Mouse (Mus musculus): ENCODE results near the gene Mocs2.

The Mocs2 gene

GRCm38 (mm10) chr13:114817751-114818360, at the start of gene Mocs2:
Gene Mocs2 (plus strand): TSS chr13:114818236.
- peak; percentile 96 for DNase-seq (ENCODE audit: low spot score)

DNA sequence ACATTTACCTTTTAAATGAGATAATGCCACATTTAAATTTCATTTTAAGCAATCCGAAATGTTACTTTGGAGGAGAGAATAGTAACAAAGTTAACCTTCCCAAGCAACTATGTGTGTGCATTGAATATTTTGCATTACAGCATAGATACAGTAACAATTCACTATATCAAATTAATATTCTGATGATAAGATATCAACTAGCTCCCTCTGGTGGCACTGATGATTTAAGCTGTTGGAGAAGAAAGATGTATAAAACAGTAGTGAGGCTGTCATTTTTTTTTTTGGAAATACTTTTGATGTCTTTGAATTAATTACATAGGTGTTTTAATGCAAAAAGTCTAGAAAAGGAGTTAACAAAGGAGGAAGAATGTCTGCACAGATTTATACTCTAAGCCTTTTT, 26.5 kb upstream of the Mocs2 start:
- DNase-seq (ENCODE audit: low spot score): peak; percentile 64

DNA sequence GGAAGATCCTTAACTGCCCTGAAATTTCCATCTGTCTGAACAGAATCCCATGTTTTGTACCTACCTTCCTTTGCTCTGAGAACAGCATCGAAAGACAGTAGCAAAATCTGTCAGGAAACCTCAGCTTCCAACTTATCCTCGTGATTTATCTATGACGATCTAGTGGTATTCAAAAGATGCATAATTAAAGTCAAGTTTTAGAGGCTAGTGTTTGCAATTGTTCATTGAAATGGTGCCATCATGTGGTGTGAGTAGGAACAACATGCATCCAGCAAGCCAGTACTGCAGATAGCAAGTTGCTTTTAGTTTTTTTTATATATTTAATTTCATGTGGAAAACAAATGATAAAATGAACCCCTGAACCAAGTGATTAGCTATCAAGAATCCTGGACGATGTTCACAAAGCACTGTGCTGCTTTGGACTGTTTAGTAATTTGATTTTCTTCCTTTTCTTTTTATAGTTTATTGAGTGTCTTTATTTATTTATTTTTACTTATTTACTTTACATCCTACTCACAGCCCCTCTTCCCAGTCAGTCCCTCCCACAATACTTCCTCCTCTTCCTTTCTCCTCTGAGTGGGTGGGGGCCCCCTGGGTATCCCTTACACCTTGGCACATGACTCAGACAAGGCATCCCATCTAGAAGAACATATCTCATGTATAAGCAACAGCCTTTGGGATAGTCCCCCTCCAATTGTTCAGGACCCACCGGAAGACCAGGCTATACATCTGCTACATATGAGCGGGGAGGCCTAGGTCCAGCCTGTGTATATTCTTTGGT, 24.6 kb upstream of the Mocs2 start:
- DNase-seq (ENCODE audit: low spot score): peak; percentile 73

GRCm38 (mm10) chr13:114801857-114802256, 16.2 kb upstream of the Mocs2 start:
- DNase-seq (ENCODE audit: low spot score): no peak

DNA sequence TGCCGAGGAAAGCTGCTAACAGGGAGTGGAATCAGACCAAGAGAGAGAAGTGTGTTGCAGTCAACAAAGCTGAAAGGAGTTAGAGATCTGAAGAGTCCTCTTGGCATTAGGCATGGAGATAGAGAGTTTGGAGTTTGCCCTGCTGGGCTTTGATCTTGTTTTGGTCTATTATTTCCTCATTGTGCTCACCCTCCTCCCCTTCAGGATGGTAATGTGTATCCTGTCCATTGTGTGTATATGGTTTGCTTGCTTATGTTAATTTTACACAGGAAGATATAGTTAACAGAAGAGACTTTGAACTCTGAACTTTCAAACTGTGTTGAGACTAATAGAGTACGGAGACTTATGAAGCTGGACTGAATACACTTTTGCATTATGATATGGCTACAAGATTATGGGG, 15.1 kb upstream of the Mocs2 start:
- no peak for DNase-seq (ENCODE audit: low spot score)

DNA sequence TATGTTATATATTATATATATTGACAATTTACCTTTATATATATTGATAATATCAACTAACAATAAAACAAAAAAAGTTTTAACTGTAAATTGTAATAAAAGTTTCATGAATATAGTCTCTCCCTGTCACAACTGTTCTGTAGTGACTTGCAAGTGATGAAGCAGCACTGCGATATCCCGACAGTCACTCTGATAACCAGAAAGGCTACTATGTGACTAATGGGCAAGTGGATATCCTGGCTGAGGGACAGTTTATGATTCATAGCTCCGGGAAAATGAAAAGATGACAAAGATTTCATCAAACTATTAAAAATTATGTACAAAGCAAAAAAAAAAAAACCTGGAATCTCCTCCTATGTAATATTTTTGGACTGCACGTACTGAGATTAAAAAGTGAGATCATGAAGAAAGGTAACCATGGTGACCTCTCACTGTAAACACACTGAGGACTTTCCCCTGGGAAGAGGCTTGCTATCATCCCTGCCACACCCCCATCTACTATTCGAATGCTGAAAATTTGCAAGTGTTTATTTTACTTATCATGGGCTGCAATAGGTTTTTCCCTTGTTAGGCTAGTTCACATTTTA, 8.3 kb upstream of the Mocs2 start:
- no peak for DNase-seq (ENCODE audit: low spot score)

GRCm38 (mm10) chr13:114818513-114818912, 477 bp downstream of the Mocs2 start:
- peak; percentile 72 for DNase-seq (ENCODE audit: low spot score)

GRCm38 (mm10) chr13:114822871-114823270, 4.8 kb downstream of the Mocs2 start:
- no peak for DNase-seq (ENCODE audit: low spot score)

- no peak for DNase-seq (ENCODE audit: low spot score)
These were observed 7.4 kb downstream of the Mocs2 start for GRCm38 (mm10) chr13:114825377-114825855.

DNA sequence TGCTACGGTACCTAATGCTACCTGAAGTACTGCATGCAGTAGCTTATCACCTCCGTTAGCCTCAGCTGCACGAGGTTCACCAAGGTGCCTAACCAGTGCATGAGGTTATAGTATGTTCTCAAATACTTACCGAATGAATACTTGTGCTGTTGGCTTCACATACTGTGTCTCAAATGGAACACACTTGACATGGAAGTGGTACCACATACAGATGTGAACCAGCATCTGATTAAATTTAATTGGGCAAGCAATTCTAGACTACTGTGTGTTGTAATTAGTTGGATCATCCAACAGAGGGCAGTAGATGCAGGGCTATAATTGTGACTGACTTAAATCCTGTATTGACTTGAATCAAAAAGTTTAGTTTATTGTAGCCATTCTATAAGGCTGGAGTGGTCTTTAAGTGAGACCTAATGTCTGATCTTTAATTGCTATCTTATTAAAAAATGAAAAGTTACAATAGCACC, 13.4 kb downstream of the Mocs2 start:
- peak; percentile 55 for DNase-seq (ENCODE audit: low spot score)

- DNase-seq (ENCODE audit: low spot score): no peak
These were observed 14.7 kb downstream of the Mocs2 start for GRCm38 (mm10) chr13:114832761-114833160.

GRCm38 (mm10) chr13:114833351-114833750, 15.3 kb downstream of the Mocs2 start:
- no peak for DNase-seq (ENCODE audit: low spot score)

- DNase-seq (ENCODE audit: low spot score): no peak
These were observed 16.5 kb downstream of the Mocs2 start for GRCm38 (mm10) chr13:114834580-114834979.

- DNase-seq (ENCODE audit: low spot score): no peak
These were observed 19.0 kb downstream of the Mocs2 start for GRCm38 (mm10) chr13:114837061-114837460.

GRCm38 (mm10) chr13:114838535-114838990, 20.5 kb downstream of the Mocs2 start:
- peak; percentile 91 for DNase-seq (ENCODE audit: low spot score)

- no peak for DNase-seq (ENCODE audit: low spot score)
These were observed 21.1 kb downstream of the Mocs2 start for GRCm38 (mm10) chr13:114839098-114839497.

GRCm38 (mm10) chr13:114840545-114840944, 22.5 kb downstream of the Mocs2 start:
- DNase-seq (ENCODE audit: low spot score): no peak

GRCm38 (mm10) chr13:114843318-114843717, 25.3 kb downstream of the Mocs2 start:
- no peak for DNase-seq (ENCODE audit: low spot score)

DNA sequence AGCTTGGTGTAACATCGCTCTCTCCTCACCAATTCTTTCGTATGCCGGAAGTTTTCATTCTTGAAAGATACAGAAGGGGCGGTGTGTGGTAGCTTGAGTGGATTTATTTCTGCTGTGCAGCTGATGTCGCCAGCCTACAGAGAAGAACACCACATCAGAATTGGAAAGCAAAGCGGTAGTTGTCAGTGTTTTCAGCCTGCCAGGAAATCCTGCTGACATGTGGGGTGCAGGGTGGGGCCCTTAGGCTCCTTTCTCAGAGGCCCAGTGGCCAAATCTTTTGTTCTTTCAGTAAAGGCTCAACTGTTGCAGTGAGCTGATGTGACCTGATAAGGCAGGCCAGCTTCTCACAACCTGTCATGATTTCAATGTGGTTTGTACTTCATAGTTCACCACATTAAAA, 27.8 kb downstream of the Mocs2 start:
- DNase-seq (ENCODE audit: low spot score): no peak

- DNase-seq (ENCODE audit: low spot score): no peak
These were observed 30.9 kb downstream of the Mocs2 start for GRCm38 (mm10) chr13:114848945-114849344.

DNA sequence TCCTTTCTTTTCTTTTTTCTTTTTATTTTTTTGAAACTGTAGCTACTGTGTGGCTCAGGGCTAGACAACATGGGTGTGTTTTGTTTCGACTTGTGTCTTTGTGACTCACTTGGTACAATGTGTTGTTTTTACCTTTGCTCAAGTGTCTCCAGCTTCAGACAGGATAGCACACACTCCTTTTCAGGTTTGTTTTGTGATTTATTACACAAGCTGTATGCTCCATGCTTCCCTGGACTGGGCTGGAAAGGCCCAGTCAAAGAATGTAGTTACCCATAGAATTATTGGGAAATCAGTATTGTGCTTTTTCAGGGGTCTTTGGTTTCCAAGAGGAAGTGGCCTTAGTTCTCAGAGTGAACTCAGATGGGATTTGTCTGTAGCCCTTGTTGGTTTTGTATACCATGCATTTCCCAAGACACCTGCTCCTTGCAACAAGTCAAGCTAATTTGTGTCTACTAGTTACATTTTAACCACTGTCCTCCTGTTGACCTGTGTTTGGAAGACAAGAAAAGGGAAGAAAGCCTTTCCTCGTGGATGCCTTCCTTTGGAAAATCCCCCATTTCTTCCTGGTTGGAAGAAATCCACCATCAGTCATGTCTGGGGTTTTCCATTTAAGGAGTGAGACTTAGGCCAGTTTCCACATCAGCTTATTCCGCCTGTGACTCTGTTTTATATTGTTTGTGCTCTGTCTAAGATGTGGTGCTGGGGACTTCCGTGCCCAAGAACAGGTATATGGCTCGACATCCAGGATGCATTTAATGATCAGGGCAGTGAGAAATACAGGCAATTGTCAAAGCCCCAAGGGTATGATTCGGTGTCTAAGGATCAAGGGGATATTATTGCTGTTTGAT, 34.5 kb downstream of the Mocs2 start:
- no peak for DNase-seq (ENCODE audit: low spot score)

GRCm38 (mm10) chr13:114853152-114853551, 35.1 kb downstream of the Mocs2 start:
- no peak for DNase-seq (ENCODE audit: low spot score)
